Mouse (Mus musculus): Measurements from ENCODE around the gene Sema3e. TPM values are rescaled to one million over a fixed set of nuclear protein-coding genes. Genes with fewer than 3 reads are reported as not detected.

Sema3e gene
- total and polyA plus RNA-seq, 2 experiments from 2014 or later: 2.8 to 5.2 TPM

GRCm38 (mm10) chr5:13987123-13987522, 38.0 kb upstream of the Sema3e start:
- DNase-seq (ENCODE audit: low spot score) (no peak), ATAC-seq (ENCODE audit: low FRiP score) (no peak)
- no peak overlapping the region for H3K4me3 ChIP-seq (ENCODE audit: low read depth, low read length)
- TF ChIP-seq CTCF (IDR thresholded peaks at IDR 0.05): no peak
- H3K27me3 ChIP-seq (ENCODE audit: insufficient read depth, low read length): no peaks in the 10 kb centered on the region
- no peaks in the 10 kb centered on the region for H3K36me3 ChIP-seq (ENCODE audit: insufficient read depth, low read length)
- H3K9me3 ChIP-seq (ENCODE audit: low read length): no peaks in the 10 kb centered on the region
- no peaks in the 10 kb centered on the region for H3K4me1 ChIP-seq (ENCODE audit: insufficient read depth, low read length)
- no peak overlapping the region for H3K4me2 ChIP-seq (ENCODE audit: low read depth, low read length, poor library complexity, severe bottlenecking)
- no peak overlapping the region for H3K27ac ChIP-seq (ENCODE audit: low read depth, low read length)
- WGBS: 89% methylated on average over 1 of the region's 1 CpGs
- no peak overlapping the region for H3K9ac ChIP-seq (replicated peaks; ENCODE audit: low read length, poor library complexity, severe bottlenecking)

- Histone ChIP-seq H3K4me3 (ENCODE audit: low read depth, low read length) (no peak overlapping the region), H3K4me2 (ENCODE audit: low read depth, low read length, poor library complexity, severe bottlenecking) (no peak overlapping the region), H3K9ac (replicated peaks; ENCODE audit: low read length, poor library complexity, severe bottlenecking) (no peak overlapping the region), H3K27ac (ENCODE audit: low read depth, low read length) (no peak overlapping the region), H3K36me3 (ENCODE audit: insufficient read depth, low read length) (no peaks in the 10 kb centered on the region), H3K27me3 (ENCODE audit: insufficient read depth, low read length) (no peaks in the 10 kb centered on the region), H3K9me3 (ENCODE audit: low read length) (no peaks in the 10 kb centered on the region), H3K4me1 (ENCODE audit: insufficient read depth, low read length) (no peaks in the 10 kb centered on the region)
- ATAC-seq (ENCODE audit: low FRiP score) (no peak), DNase-seq (ENCODE audit: low spot score) (no peak)
- no peak for TF ChIP-seq CTCF (IDR thresholded peaks at IDR 0.05)
- WGBS: 76% methylated on average over 2 of the region's 2 CpGs
These were observed 37.1 kb upstream of the Sema3e start for GRCm38 (mm10) chr5:13988023-13988422.

GRCm38 (mm10) chr5:13992734-13993396, 32.2 kb upstream of the Sema3e start:
- DNase-seq (ENCODE audit: low spot score) (no peak), ATAC-seq (ENCODE audit: low FRiP score) (no peak)
- H3K27ac ChIP-seq (ENCODE audit: low read depth, low read length): no peak overlapping the region
- no peak overlapping the region for H3K9ac ChIP-seq (replicated peaks; ENCODE audit: low read length, poor library complexity, severe bottlenecking)
- H3K4me1 ChIP-seq (ENCODE audit: insufficient read depth, low read length): no peaks in the 10 kb centered on the region
- no peak for TF ChIP-seq CTCF (IDR thresholded peaks at IDR 0.05)
- H3K36me3 ChIP-seq (ENCODE audit: insufficient read depth, low read length): no peaks in the 10 kb centered on the region
- 77% methylated on average over 11 of the region's 11 CpGs for WGBS
- no peak overlapping the region for H3K4me3 ChIP-seq (ENCODE audit: low read depth, low read length)
- no peaks in the 10 kb centered on the region for H3K27me3 ChIP-seq (ENCODE audit: insufficient read depth, low read length)
- H3K4me2 ChIP-seq (ENCODE audit: low read depth, low read length, poor library complexity, severe bottlenecking): no peak overlapping the region
- H3K9me3 ChIP-seq (ENCODE audit: low read length): no peaks in the 10 kb centered on the region

GRCm38 (mm10) chr5:14028341-14028740, 3.3 kb downstream of the Sema3e start:
- ATAC-seq (ENCODE audit: low FRiP score): no peak
- no peak overlapping the region for H3K4me2 ChIP-seq (ENCODE audit: low read depth, low read length, poor library complexity, severe bottlenecking)
- 91% methylated on average over 7 of the region's 7 CpGs for WGBS

GRCm38 (mm10) chr5:14030796-14031195, 5.7 kb downstream of the Sema3e start:
- DNase-seq (ENCODE audit: low spot score): no peak
- no peaks in the 10 kb centered on the region for H3K27me3 ChIP-seq (ENCODE audit: insufficient read depth, low read length)
- peaks cover 4% of the 10 kb centered on the region; the same call in 1 of the 2 replicates for H3K4me1 ChIP-seq (ENCODE audit: insufficient read depth, low read length)
- H3K4me2 ChIP-seq (ENCODE audit: low read depth, low read length, poor library complexity, severe bottlenecking): no peak overlapping the region
- no peak for TF ChIP-seq CTCF (IDR thresholded peaks at IDR 0.05)
- no peak overlapping the region for H3K9ac ChIP-seq (replicated peaks; ENCODE audit: low read length, poor library complexity, severe bottlenecking)
- no peak overlapping the region for H3K4me3 ChIP-seq (ENCODE audit: low read depth, low read length)
- no peak overlapping the region for H3K27ac ChIP-seq (ENCODE audit: low read depth, low read length)
- WGBS: 90% methylated on average over 1 of the region's 1 CpGs
- ATAC-seq (ENCODE audit: low FRiP score): no peak
- no peaks in the 10 kb centered on the region for H3K36me3 ChIP-seq (ENCODE audit: insufficient read depth, low read length)
- no peaks in the 10 kb centered on the region for H3K9me3 ChIP-seq (ENCODE audit: low read length)

More at GRCm38 (mm10) chr5:14028341-14028740, 3.3 kb downstream of the Sema3e start:
- TF ChIP-seq CTCF (IDR thresholded peaks at IDR 0.05): no peak
- Histone ChIP-seq H3K27me3 (ENCODE audit: insufficient read depth, low read length) (no peaks in the 10 kb centered on the region), H3K9me3 (ENCODE audit: low read length) (no peaks in the 10 kb centered on the region), H3K9ac (replicated peaks; ENCODE audit: low read length, poor library complexity, severe bottlenecking) (no peak overlapping the region), H3K4me3 (ENCODE audit: low read depth, low read length) (no peak overlapping the region), H3K4me1 (ENCODE audit: insufficient read depth, low read length) (peaks cover 5% of the 10 kb centered on the region; the same call in 1 of the 2 replicates), H3K27ac (ENCODE audit: low read depth, low read length) (no peak overlapping the region), H3K36me3 (ENCODE audit: insufficient read depth, low read length) (no peaks in the 10 kb centered on the region)
- DNase-seq (ENCODE audit: low spot score): no peak

GRCm38 (mm10) chr5:14032056-14032455, 7.0 kb downstream of the Sema3e start:
- no peaks in the 10 kb centered on the region for H3K36me3 ChIP-seq (ENCODE audit: insufficient read depth, low read length)
- no peaks in the 10 kb centered on the region for H3K4me1 ChIP-seq (ENCODE audit: insufficient read depth, low read length)
- H3K27me3 ChIP-seq (ENCODE audit: insufficient read depth, low read length): no peaks in the 10 kb centered on the region
- H3K4me3 ChIP-seq (ENCODE audit: low read depth, low read length): no peak overlapping the region
- no peak overlapping the region for H3K27ac ChIP-seq (ENCODE audit: low read depth, low read length)
- no peak for TF ChIP-seq CTCF (IDR thresholded peaks at IDR 0.05)
- 33% methylated on average over 4 of the region's 4 CpGs for WGBS
- ATAC-seq (ENCODE audit: low FRiP score) (no peak), DNase-seq (ENCODE audit: low spot score) (no peak)
- no peak overlapping the region for H3K4me2 ChIP-seq (ENCODE audit: low read depth, low read length, poor library complexity, severe bottlenecking)
- H3K9ac ChIP-seq (replicated peaks; ENCODE audit: low read length, poor library complexity, severe bottlenecking): no peak overlapping the region
- no peaks in the 10 kb centered on the region for H3K9me3 ChIP-seq (ENCODE audit: low read length)
